Mouse (Mus musculus) embryonic fibroblast, embryonic 13.5 days (primary cell): ENCODE data around the gene Adam1b. TPM values are rescaled to one million over a fixed set of nuclear protein-coding genes. Genes with fewer than 3 reads are reported as not detected.

Source experiments
- H3K27ac ChIP-seq: 2 replicates; pipeline ENCODE4 v1.5.1; 2012; ENCODE audit warnings: low read length, control low read depth, inconsistent platforms; ENCODE audit not compliant: insufficient read depth
- H3K4me1 ChIP-seq: 2 replicates; pipeline ENCODE4 v1.6.1; 2011; ENCODE audit warnings: low read length; ENCODE audit not compliant: control insufficient read depth, insufficient read depth
- H3K4me3 ChIP-seq: 2 replicates; pipeline ENCODE4 v1.5.1; 2011; ENCODE audit warnings: mild to moderate bottlenecking, control low read depth, low read length; ENCODE audit not compliant: insufficient read depth
- CTCF ChIP-seq: IDR thresholded peaks from 2 replicates; pipeline ENCODE4 v1.5.1; 2011; ENCODE audit warnings: mild to moderate bottlenecking, control low read depth, low read length, moderate library complexity, borderline replicate concordance; ENCODE audit not compliant: insufficient read depth
- POLR2A ChIP-seq: IDR thresholded peaks from 2 replicates; pipeline ENCODE4 v1.6.1; 2011; ENCODE audit warnings: low read depth, mild to moderate bottlenecking, control low read depth, low read length, moderate library complexity
- polyA plus RNA-seq: library from polyadenylated mRNA; stranded (reverse); fragments of >200 nt; gene quantifications from 2 replicates; pipeline ENCODE4 v1.2.4, GENCODE M21; 2011; ENCODE audit warnings: low read depth; ENCODE audit not compliant: missing spikeins, insufficient read length

Adam1b gene
- polyA plus RNA-seq, 1 experiment: not detected

DNA sequence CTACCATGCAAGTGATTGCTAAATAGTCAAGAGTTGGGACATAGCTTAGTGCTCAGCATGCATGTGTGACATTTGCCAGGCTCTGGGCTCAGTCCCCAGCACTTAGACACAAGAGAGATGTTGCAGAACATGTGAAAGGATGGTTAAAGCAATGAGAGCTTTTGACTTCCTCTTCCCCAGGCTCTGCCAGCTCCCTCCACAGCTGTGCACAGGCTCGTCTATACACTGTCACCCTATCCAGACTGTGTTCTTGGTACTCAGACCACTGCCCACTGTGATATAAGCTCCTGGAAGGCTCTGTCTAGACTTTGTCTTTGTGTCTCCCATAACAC lies 41.1 kb downstream of the Adam1b start:
- H3K4me1 ChIP-seq: no peaks in the 10 kb centered on the region
- no peak overlapping the region for H3K27ac ChIP-seq
- no peak overlapping the region for H3K4me3 ChIP-seq
- no peak for TF ChIP-seq POLR2A
- no peak for TF ChIP-seq CTCF

DNA sequence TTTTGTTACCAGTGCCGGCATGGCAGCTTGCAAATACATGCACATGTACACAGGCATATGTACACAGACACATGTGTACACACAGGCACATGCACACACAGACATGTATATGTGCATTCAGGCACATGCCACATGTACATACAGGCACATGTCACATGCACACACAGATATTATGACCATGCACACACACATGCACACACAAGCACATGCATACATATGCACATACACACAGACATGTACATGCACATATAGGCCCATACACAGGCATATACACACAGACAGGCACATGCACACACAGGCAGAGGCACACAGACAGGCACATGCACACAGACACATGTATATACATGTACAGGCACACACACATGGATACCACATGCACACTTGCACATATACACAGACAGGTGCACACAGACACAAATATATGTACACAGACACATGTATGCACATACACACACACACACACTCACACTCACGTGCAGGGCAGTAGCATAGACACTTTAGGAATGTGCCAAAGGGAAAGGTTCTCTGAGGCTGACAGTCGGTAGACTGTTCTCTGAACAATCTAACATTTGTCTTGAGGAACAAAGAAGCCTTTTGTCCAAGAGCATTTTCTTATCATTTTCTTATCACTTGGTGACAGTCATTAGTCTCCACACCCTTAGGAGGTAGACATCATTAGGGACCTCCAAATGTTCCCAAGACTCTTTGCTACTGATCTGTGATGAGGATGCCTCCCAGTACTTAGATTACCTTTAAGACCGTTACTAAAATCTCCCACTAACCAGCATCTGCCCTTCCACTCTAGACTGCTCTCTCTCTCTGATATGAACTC lies 41.7 kb downstream of the Adam1b start:
- Histone ChIP-seq H3K27ac (no peak overlapping the region), H3K4me3 (no peak overlapping the region)
- TF ChIP-seq CTCF (no peak), POLR2A (no peak)

DNA sequence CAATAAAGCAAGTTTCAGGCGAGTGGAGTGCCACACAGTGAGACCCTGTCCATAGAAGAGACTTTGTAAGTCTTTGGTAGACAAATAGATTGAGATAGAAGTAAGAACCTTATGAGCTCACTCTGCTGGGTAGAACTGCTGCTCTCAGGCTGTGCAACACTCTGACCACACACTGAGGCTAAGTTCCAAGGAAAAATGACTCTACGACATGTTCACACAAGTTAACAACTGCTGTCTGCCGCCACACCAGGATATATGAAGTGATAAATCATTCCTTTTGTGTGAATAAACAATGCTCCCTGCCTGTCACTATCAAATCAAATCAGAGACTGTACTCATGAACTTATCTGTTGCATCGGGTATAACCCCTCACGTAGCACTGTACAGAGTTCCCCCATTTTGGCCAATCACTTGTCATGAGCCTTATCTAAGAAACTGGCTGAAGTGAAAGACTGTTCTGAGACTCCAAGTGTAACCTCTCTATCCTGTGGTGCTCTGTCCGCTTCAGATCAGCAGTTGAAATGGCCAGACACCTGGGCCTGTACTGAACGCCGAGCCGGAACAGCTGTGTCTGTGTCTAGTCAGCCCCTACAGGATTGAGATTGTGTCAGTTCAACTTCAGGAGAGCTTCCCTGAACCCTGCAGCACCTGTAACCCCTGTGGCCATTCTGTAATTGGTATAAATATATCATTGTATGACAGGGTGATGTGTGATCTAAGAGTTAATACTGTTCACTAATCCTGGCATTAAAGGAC lies 47.5 kb downstream of the Adam1b start:
- TF ChIP-seq POLR2A (0 out of 2 replicates have a peak, but pooled peaks have one; percentile 20), CTCF (no peak)
- Histone ChIP-seq H3K27ac (no peak overlapping the region), H3K4me3 (no peak overlapping the region), H3K4me1 (no peaks in the 10 kb centered on the region)

More for the DNA sequence above, 41.7 kb downstream of the Adam1b start:
- no peaks in the 10 kb centered on the region for H3K4me1 ChIP-seq

DNA sequence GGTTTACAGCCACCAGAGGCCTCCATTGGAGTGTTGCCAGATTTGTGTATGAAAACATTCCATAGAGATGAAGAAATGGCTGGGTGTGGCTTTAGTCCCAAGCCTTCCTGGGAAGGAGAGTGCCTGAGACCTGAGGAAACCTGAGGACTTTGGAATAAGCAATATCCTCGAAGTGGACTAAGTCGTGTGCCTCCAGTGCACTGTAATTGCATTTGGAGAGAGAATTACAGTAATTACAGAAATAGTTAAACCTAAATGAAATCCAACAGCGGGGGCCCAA lies 48.8 kb downstream of the Adam1b start:
- no peak overlapping the region for H3K27ac ChIP-seq
- TF ChIP-seq CTCF (no peak), POLR2A (no peak)
- 0 out of 2 replicates have a peak, but pooled peaks cover 4% of the 10 kb centered on the region for H3K4me1 ChIP-seq
- no peak overlapping the region for H3K4me3 ChIP-seq

DNA sequence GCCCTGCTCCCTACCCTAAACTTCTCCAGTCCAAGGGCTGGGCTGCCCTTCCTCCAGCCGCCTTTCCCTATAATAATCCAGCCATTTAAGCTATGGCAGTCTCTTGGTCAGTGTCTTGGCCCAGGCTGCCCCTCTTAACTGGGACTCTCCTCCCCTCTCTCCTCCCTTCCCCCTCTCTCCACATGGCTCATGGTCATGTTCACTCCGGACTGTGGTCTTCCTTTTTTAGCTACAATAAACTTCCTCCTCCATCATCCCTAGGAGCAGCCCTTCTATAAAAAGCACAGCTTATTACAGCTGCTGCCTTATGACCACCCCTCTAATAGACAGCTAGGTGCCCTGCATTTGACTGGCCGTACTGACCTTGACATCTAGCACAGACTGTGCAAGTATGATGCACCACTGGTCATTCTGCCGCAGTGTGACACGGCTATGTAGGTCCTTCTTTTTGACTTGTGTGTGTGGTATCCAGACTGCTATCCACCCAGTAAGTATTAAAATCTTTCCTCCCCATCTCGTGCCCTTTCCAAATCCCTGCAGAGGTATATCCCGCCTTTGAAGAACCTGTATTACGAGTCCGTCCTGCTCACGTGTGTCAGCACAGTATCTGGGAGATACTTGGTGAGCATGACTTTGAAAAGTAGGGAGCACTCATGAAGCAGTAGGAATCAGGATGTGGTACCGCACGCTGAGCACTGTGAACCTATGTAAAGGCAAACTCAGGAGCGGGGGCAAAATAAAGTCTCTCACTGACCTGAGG lies 49.3 kb downstream of the Adam1b start:
- TF ChIP-seq CTCF (no peak), POLR2A (peak; percentile 22; the same call in 1 of the 2 replicates)
- H3K27ac ChIP-seq: no peak overlapping the region
- H3K4me3 ChIP-seq: no peak overlapping the region

DNA sequence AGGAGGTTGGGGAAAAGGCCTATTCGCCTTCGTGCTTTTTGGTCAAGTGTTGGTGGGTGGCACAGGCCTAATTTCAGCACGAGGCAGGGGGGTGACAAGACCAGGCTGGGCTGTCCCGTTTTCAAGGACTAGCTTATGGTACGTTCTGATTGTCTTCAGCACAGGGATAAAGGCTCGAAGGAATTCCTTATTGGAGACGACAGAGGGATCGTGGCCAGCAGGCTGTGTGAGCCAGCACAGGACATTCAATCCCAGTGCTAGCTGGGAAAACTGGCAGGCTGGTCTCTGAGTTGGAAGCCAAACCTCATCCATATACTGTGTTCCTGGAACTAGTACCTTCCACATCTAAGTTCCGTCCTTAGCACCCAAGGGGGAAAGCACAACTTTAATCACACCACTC lies 50.3 kb downstream of the Adam1b start:
- TF ChIP-seq POLR2A (no peak), CTCF (no peak)
- peak overlapping the region; percentile 81 for H3K27ac ChIP-seq

More for the DNA sequence above, 49.3 kb downstream of the Adam1b start:
- H3K4me1 ChIP-seq: 0 out of 2 replicates have a peak, but pooled peaks cover 4% of the 10 kb centered on the region

DNA sequence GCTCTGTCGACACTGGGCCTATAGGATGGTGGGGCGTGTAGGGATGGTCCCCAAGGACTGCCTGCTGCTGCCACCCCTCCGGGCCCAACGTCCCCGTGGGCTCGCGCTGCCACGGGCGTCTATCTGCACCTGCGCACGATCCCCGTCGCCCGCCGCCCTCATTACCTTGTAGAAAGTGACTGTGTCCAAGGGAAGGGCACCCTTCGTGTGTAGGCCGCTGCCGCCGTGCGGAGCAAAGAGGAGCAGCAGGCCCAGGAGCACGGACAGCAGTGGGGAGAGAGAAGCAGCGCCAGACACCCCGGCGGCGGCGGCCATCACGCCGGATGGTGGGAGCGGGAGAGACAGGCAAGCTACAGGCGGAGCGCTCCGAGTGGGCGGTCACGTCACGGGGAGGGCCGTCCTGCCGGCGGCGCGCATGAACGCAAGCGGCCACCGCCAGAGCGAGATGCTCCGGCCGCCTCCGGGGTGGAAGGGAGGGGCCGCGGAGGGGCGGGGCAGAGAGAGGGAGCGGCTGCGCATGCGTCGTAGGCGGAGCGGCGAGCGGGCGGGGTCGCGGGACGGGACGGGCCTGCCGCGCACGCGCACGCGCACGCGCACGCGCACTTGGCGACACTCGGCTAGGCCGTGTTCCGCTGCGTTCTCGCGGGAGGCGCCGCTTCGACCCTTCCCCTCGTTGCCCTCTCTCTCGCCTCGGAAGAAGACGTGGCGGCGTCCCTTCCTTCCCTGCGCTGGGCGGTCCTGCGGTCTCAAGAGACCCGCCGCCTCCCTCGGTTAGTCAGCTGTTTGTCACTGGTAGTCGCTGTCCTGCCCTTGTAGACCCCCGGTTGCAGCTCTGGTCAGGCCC lies 51.0 kb downstream of the Adam1b start, which contains the start of gene Erp29:
TSS of gene Erp29 (minus strand) at position 481 of the 844 bp plus-strand sequence.
- Histone ChIP-seq H3K4me3 (peak within 1 kb of the TSS; percentile 84), H3K27ac (peak within 1 kb of the TSS; percentile 81), H3K4me1 (0 out of 2 replicates have a peak, but pooled peaks cover 4% of the 10 kb centered on the region)
- TF ChIP-seq CTCF (no peak), POLR2A (peak; percentile 96)

More for the DNA sequence above, 50.3 kb downstream of the Adam1b start:
- H3K4me3 ChIP-seq: peak overlapping the region; percentile 76
- H3K4me1 ChIP-seq: 0 out of 2 replicates have a peak, but pooled peaks cover 4% of the 10 kb centered on the region

DNA sequence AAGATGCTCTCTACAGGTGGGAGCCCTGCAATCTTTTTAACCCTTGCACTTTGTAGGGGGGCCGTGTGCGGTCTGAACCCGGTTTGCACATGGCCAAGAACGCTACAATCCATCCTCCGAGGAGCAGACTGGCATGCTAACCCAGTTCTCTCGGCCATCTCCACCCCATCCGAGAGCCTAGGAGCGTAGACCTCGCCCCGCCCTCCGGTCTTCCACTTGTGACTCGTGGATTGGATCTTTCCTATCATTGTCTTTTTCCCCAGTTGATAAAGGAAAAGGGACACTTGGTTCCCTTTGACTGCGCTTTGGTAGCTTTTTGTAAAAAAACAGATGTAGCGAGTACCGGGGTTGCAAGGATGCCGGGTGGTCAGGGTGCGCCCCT lies 51.6 kb downstream of the Adam1b start, which contains the start of gene Tmem116:
TSS of gene Tmem116 (plus strand) at position 250 of the 382 bp plus-strand sequence.
- TF ChIP-seq CTCF (no peak), POLR2A (no peak; the same call in 1 of the 2 replicates)
- peak within 1 kb of the TSS; percentile 81 for H3K27ac ChIP-seq
- H3K4me1 ChIP-seq: 0 out of 2 replicates have a peak, but pooled peaks cover 4% of the 10 kb centered on the region
- peak within 1 kb of the TSS; percentile 84 for H3K4me3 ChIP-seq
